Mouse (Mus musculus): ENCODE measurements around the gene Gk2. TPM values are rescaled to one million over a fixed set of nuclear protein-coding genes. Genes with fewer than 3 reads are reported as not detected.

Gene Gk2
- polyA plus RNA-seq (2017; shearing (Covaris generic)) = 0.15 TPM

GRCm38 (mm10) chr5:97456816-97457215 is at the start of gene Gk2:
Gk2 (minus strand) TSS chr5:97457021.

Other genes with a start within 250 kb of the Gk2 start
- gene Naa11, start 64.6 kb downstream of the Gk2 start, polyA plus RNA-seq (2017; shearing (Covaris generic)) = not detected

Measured in activated CD4-positive, CD25-positive, alpha-beta regulatory T cell, adult 9 weeks (primary cell).